Mouse (Mus musculus): ENCODE results near the gene Lrwd1.
"Not testable (repeated sequence)": the region's sequence is repeated elsewhere in the genome, so short reads cannot be mapped to it uniquely, and the experiment has no call there.

The Lrwd1 gene

DNA sequence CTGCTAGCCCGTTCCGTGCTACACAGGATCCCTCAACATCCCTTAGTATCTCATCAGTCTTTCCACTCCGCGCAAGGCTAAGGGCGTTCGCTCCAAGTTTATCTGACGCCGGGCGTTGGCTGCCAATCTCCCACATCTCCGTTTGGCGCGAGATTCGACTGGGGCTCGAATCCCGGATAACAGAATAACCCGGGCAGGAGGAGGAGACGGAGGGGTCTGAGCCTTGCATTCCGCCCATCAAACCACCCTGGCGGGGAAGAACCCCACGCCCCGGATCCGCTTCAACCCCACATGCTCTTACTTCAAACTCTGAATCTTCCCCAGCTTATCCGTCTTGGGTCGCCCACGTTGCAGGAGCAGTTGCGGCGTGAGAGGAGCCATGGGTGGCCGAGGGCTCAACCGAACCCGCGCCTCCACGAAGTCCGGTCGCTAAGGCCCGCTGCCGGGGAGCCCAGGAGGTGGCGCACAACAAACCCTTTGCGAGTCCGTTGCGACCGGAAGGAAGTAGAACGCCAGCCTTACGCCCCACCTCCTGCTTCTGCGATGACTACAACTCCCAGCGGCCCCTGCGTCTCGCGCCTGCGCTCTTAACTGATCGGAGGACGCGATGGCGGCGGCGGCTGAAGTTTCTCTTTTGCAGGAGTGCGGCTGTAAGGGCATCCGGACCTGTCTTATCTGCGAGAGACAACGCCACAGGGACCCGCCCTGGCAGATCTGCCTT lies at the start of gene Lrwd1, which contains the start of gene Alkbh4:
Lrwd1 (minus strand) TSS at position 504 of the 721 bp plus-strand sequence.
Alkbh4 (plus strand) TSS at position 576 of the 721 bp plus-strand sequence.
- DNase-seq (ENCODE audit: low spot score in 2 of 2), result peak; percentile 95 to 97

DNA sequence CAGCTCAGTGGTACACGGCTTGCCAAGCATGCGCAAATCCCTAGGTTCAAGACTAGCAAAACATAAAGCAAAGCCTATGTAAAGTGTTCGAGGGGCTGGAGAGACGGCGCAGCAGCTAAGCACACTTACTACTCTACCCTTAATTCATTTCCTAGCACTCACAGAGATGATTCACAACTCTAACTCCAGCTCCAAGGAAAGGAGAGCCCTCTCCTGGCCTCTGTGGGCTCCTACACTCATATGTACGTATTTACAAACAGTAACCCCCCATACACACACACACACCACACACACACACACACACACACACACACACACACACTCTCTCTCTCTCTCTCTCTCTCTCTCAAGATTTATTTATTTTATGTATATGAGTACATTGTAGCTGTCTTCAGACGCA lies 47.9 kb upstream of the Lrwd1 start:
- DNase-seq (ENCODE audit: low spot score in 2 of 2), result no peak

DNA sequence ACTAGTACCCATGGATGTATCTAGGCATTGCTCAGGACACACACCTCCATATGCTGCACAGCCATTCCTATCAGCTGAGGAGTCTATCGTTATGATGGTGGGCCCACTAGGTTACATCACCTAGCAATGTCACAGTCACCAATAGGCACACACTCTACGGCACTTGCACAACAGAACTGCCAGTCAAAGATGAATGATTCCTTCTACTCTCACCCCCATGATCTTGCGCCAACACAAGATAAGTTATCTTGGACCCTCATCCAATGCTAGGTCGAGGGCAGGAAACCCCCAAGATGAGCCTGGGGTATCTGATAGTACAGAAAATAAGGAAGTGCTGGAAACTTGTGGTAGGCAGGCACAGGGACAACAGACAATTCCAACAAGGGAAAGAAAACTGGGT lies 47.0 kb upstream of the Lrwd1 start:
- DNase-seq (ENCODE audit: low spot score in 2 of 2), result no peak

DNA sequence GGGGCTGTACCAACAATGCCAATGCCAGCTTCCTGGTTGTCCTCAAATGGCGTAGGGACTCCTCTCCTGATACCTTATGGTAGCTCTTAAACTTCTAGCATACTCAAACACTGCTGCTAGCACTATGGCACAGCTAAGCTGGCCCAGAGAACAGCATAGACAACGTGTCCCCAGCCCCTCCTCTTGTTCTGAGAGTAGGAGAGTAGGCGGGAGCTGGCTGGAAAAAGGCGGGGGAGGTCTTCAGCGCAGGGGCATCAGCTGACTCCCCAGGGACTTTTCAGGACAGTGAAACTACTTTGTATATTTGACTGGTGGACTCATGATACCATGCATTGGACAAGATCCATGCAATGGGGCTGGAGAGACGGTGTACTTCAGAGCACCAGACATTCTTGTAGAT lies 46.2 kb upstream of the Lrwd1 start:
- DNase-seq (ENCODE audit: low spot score in 2 of 2), result no peak

DNA sequence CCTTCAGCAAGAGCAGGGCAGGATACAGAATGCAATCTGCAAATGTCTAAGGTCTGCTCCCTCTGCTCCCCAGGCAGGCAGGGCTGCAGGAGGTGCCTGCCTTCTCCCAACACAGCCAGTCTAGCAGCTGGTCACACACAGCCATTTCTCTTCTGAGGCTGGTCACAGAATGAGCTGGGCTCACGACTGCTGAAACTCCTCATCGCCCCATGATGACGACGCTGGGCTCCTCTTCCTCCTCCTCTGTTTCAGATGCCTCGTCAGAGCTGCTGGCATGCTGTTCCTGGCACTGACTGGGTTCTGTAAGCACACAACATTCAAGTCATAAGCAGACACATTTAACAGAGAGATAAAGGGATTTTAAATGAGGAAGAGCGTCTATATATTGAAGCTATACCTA lies 45.3 kb upstream of the Lrwd1 start:
- no peak for DNase-seq (ENCODE audit: low spot score in 2 of 2)

DNA sequence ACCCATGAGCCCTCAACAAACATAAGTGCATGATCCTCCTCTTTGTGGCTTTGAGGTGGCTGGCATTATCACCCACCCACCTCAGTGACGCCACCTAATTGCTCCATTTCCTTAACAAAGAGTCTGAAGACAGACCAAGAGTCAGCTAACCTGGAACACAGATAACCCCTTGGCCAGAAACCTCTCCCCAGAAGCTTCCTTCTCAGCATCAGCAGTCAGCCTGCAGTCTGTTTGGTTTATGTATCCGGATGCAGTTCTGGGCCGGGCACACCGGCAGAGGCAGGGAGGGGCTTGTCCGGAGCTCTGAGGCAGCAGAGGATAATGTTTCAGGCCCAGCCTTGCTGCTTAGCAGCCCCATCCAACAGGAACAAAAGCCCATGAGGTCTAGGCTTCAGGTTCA lies 43.7 kb upstream of the Lrwd1 start:
- peak; percentile 23 to 49 for DNase-seq (ENCODE audit: low spot score in 2 of 2)

DNA sequence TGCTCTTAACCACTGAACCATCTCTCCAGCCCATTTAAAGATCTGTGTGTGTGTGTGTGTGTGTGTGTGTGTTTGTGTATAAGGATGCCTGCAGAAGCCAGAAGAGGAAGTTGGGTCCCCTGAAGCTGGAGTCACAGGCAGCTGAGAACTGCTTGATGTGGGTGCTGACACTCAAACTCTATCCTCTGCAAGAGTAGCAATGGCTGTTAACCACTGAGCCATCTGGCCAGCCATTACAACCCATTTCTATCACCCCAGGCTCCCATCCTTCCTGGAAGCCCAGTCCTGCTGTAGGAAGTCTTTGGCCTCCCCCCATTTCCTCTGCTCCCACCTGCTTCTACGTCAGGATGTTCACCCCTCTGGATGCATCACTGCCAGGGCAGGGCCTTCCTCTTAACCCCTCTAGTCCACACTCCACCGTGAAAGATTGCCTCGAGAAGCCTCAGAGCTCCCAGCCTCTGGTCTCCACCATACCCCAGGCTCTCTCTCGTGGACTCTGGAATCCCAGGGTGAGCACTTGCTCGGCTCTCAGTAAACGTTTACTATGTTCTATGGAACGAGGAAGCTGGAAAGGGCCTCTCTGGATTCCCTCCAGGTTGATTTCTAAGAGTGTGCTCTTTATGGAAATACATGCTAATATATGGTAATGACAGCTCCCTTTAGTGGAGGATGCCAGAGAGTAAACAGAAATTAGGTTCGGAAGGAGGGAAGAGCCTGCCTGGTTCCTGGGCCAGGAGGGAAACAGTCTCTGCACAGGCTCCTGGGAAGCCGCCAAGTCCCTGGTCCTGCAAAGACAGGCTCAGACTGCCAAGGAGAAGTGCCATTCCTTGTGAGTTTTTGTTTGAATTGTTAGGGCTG lies 38.0 kb upstream of the Lrwd1 start:
- DNase-seq (ENCODE audit: low spot score in 2 of 2), result peak in 1 of 2 experiments; percentile 22

DNA sequence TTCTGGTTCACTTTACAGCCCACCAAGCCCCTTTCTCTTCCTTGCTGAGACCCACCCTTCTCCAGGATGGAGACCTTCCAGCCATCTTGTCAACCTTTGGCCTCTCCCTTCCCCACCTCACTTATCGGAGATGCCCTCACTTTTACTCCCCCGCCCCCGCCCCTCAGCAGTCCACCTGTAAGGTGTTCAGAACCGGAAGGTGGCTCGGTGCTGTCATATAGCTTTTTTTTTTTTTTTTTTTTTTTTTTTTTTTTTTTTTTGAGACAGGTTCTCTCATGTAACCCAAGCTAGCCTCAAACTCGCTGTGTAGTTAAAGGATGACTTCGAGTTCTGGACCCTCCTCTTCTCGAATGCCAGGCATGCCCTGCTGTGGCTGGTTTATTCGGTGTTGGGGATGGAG lies 37.1 kb upstream of the Lrwd1 start:
- no peak for DNase-seq (ENCODE audit: low spot score in 2 of 2)

DNA sequence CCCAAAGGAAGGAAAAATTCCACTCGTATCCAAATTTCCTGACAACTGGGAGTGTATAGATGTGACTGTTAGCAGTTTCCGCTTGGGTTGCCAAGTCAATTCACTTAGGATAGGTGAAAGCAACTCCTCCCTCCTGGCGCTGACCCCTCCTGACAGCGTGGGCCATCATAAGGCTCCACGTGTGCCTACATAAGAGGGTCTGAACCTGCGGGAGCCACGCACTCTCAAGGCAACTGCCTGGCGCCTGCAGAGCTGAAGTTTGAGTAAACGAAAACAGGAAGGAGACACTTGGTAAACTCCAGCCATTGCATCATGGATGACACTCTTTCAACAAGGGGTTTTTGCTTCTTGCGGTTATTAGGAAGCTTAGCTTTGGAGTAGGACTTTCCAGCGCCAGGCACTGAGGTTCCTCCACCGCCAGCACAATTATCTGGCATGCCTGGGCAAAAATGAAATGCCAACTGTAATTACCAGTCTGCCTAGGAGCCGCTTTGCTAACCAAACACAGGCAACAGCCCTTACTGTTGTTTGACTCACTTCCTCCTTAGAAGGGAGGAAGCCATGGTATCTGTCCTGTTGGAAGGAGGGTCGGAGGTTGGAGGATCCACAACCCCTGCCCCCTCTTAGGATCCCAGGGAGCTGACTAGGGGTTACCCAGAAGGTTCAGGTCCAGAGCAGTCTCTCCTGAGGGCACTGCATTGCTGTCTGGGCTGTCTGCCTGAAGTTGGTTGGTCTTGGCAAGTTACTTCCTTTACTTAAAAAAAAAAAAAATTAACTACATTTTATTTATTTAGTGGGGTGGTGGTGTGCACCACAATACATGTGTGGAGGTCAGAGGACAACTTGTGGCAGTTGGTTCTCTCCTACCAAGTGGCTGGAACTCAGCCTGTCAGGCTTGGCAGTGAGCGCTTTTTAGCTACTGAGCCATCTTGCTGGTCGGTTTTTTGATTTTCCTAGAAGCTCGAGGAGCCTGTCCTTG lies 35.8 kb upstream of the Lrwd1 start:
- peak; percentile 41 to 52 for DNase-seq (ENCODE audit: low spot score in 2 of 2)

DNA sequence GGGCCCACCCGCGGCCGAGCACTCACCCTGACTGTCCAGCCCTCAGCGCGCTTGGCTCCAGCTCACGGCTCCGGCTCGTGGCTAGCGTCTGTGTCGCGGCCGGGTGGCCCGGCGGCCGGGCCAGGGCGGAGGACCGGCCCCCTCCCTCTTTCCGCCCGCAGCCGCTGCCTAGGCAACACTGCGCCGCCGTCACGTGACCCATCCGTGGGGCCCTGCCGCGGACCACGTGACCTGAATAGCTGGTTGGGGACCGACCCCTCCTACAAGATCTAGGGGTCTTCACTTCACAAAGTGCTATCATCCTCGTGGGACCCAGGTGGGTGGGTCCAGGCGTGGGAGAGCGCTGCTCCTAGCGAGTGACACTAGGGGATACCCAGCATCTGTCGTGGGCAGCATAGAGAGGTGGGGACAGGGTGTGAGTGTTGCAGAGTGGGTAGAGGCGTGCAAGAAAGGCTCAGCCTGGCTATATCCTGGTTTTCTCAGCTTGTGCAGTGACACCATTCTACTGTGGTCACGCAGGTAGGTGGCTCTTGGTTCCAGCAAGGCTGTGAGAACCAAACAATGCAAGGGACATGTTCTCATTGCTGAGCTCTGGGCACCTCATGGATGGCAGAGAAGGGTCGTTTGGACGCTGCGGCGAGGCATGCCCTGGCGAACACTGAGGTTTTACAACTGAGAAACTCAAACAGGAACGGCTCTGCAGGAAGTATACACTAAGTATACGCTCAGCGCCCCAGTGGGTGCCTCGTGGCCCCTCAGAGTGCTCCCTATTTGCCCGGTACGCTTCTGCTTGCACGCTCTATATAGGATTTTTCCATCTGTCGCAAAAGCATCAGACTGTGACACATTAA lies 34.9 kb upstream of the Lrwd1 start, which contains the start of gene Orai2:
Orai2 (minus strand) TSS at position 202 of the 851 bp plus-strand sequence.
- peak; percentile 86 to 87 for DNase-seq (ENCODE audit: low spot score in 2 of 2)

DNA sequence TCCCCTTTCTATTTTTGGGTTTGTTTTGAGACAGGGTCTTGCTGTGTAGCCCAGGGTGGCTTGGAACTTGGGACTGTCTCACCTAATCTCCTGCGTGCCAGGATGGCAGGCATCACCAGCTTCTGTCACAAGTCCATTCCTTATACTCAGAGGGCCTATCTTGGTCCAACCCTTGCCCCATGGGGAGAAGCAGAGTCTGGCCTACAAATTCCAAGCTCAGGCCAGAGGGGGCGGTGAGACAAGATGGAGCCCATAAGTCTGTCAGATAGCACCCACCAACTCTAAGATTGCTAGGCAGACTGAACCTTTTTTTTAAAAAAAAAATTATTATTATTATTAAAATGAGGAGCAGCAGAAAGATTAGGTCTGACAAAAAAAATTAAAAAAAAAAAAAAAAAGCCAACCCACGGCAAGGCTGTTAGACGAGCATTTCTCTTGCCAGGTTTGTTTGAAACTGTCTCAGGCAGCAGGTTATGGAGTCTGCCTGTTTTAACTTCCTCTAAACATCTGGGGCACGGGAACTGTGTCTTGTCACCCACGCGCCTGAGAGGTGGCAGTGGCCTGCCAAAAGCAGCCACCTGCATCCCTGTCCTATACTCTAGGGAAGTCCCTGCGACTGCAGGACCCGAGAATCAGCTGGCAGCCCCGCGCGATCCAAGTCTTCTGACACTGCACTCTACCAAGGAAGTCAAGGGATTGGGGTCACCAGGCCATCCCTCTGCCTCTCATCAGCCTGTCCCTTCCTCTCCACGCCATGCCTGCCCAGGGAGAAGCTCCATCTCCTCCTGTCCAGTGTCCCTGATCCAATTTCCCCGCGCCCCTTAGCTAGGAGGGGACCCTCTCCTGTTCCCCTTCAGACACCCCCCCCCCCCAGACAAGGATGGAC lies 34.0 kb upstream of the Lrwd1 start:
- DNase-seq (ENCODE audit: low spot score in 2 of 2), result peak; percentile 40 to 66

DNA sequence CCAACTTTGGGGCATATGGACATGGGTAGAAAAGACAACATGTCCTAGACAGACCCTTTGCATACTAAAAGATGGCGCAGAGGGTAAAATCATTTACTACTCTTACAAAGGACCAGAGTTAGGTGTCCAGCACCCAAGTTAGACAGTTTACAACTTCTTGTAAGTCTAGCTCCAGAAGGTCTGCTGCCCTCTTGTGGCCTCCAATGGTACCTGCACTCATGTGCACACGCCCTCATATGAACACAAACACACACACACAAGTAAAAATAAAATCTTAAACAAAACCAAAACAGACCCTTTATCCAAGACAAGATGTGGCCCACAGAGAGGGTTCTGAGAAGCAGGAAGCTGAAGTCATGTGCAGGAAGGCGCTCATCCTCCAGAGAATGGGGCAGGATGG lies 32.2 kb upstream of the Lrwd1 start:
- no peak for DNase-seq (ENCODE audit: low spot score in 2 of 2)

DNA sequence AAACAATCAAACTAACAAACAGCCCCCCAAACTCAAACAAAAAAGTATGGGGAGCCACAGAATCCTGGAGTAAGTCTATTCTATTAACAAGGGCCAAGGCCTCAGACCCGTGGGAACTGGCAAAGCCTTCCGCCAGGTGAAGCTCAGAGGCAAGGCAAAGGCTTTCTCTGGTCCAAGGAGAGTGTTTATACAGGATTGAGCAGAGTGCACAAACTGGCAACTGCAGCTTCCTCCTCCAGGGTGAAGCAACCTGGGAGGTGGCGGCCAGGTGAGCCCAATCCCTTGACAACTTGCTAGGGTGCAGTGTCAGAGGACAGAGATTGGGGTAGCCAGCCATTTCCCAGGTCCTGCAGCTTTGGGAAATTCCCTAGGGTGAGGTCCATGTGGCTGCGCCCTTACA lies 31.4 kb upstream of the Lrwd1 start:
- no peak for DNase-seq (ENCODE audit: low spot score in 2 of 2)

DNA sequence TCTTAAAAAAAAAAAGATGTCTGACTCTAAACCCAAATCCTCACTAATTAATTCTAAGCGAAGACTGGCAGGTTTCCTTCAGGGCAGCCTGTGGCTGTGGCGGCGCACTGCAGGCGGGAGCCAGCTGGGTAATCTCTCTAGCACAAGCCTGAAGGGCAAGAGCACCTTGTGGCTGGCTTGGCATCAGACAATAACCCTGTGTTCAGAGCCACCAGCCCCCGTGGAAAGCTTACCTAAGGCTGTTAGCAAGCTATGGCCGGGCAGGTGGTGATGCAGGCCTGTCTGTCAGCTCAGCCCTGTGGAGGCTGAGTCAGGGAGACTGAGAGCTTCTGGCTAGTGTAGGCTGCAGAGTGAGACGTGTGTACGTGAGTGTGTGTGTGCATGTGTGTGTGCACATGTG lies 29.4 kb upstream of the Lrwd1 start:
- DNase-seq (ENCODE audit: low spot score in 2 of 2), result no peak

DNA sequence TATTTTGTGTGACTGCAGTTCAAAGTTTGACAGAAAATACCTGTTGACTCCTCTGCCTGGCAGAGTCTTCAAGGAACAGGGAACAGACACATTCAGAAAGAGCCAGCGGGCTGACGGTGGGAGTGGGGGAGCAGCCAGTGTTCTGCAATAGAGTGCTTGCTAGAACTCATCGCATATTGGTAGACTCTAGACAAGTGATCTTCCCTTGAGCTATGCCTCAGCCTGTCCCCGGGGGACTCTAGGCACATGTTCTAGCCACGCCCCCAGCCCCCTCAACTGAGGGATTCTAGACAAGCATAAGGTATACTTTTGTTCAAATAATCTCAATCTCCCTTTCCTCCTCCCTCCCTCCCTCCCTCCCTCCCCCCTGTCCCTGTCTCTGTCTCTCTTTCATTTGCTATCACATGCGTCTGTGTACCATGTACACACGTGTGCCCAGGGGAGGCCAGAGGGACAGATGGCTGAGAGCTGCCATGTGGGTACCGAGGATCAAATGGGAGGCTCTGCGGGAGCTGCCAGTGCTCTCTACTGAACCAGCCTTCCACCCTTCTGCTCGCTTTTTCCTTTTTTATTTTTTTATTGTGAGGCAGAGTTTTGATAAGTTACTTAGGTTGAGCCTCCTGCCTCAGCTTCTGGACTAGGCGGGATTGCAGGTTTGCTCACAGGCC lies 28.1 kb upstream of the Lrwd1 start:
- no peak for DNase-seq (ENCODE audit: low spot score in 2 of 2)

DNA sequence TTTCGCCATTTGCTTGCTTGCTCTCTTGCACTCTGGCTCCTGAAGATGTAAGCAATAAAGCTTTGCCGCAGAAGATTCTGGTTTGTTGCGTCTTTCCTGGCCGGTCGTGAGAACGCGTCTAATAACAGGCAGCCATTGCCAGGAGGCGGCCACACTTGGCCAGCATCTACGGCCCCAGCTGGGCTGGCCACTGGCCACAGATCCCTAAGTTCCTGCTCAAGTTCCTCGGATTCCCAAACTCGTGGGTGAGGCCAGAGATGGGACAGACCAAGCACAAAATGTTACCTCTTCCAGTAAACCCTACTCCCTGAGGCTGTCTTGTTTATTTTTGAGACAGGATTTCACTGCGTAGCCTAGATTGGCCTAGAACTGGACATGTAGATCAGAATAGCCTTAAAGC lies 24.2 kb upstream of the Lrwd1 start:
- not testable (repeated sequence) for DNase-seq (ENCODE audit: low spot score in 2 of 2)

DNA sequence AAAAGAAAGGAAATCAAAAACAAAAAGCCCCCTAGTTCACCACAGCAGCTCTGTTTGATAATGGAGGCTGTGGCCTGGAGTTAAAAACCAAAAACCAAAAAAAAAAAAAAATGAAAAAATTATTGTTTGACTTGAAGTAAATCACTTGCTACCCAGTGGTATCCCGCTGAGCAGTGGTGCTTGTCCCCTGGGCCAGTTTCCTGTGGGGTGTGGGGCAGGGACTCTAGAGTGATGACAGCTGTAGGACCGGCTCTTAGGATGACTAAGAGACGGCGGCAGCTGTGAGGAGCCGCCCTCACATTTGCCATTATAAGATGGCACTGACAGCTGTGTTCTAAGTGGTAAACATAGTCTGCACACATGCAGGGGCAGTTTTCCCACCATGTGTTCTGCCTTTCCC lies 19.5 kb upstream of the Lrwd1 start:
- DNase-seq (ENCODE audit: low spot score in 2 of 2), result no peak

DNA sequence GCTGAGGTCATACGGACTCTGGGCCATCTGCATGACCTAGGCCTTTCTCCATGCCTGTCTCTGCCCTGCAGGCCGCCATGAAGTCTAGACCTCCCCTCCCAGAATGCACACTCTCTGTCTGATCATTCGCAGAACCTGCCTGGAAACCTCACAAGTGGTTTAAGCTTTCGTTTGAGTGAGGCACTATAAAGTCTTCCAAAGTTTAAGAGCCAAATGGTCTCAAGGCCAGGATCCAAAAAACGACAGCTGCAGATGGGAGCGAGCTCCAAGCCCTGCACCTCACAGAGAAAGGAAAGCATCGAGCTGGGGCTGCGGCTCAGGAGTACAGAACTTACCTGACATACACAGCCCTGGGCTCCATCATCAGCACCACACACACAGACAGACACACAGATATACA lies 16.5 kb upstream of the Lrwd1 start:
- no peak for DNase-seq (ENCODE audit: low spot score in 2 of 2)

DNA sequence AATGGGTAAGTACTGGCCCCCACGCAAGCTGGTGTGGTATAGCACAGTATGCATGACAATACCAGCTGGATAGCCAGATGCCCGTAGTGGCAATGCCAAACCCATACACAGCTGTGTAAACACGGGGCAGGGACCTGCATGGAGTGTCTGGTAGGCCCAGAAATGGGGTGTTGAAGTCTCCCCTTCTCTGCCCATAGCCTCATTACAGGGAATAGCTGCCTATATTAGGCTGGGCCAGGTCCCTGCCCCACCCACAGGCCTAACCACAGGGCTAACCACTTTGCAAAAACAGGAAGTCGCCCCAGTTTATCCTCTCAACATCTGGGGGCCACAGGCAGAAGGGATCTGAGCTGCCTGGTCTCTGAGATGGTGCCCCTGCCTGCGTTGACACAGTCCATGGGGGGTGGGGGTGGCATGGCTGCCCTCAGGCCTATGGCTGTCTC lies 13.3 kb upstream of the Lrwd1 start:
- peak; percentile 57 to 62 for DNase-seq (ENCODE audit: low spot score in 2 of 2)

Data from natural killer cell, adult 2 months (primary cell).